Comparison of ENCODE assay signal across 9 mouse cellular contexts in the genomic region with DNA sequence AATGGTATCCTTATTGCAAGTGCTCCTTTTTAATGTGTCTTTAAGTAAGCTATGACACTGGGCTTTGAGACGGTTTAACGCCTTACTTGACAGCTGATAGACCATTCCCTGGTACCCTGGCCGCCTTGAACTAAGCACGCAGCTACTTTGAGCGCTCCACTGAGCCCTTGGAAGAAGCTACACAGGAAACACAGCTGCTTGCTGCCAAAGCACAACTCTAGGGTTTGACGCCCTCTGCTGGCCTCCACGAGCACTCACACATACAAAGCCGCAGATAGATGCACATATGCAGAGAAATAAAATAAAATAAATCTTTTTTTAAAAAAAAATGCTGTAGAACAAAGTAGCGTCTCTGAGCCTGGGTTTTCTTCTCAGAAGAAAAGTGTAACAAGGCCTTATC. TPM values are rescaled to one million over a fixed set of nuclear protein-coding genes. Genes with fewer than 3 reads are reported as not detected.
A peak's percentile ranks its signal among the peaks of the same experiment; 100 is the strongest.
DNase-seq lines count a peak whose midpoint lies in the region; ATAC-seq and TF ChIP-seq lines count a peak whose summit lies in the region.
"Had no signal": no experiment of that assay in that cellular context is flagged by ENCODE, and none has a peak within 500 bp of the region (broad histone marks: within the 10 kb centered on the region; RNA-seq: fewer than 3 reads in every experiment).

No protein-coding gene starts in this region.

- H3K9ac ChIP-seq in lung, embryonic 14.5 days, result no peak overlapping the region
- peak overlapping the region; percentile 54 for H3K9ac ChIP-seq in forebrain, postnatal 0 days

- peak; percentile 71 for DNase-seq in lung, embryonic 14.5 days
- no peak for DNase-seq in lung, postnatal 14 days
- peak; percentile 32 for DNase-seq in cerebellum, adult 8-10 months
- peak; percentile 87 for DNase-seq in forebrain, postnatal 0 days
- peak; percentile 58 for DNase-seq in midbrain, embryonic 10.5 days (ENCODE audit: low spot score)
- no peak for DNase-seq in T-cell, adult 2 months (ENCODE audit: low spot score)
- DNase-seq in gastrocnemius, postnatal 10 days, result no peak
- no peak for DNase-seq in adrenal gland, adult 18-20 months (ENCODE audit: low spot score in 2 of 2)

- WGBS in lung, embryonic 14.5 days, result 16% methylated on average over 9 of the region's 9 CpGs
- WGBS in forebrain, postnatal 0 days, result 18% methylated on average over 9 of the region's 9 CpGs
- WGBS in midbrain, embryonic 10.5 days, result 16% methylated on average over 9 of the region's 9 CpGs

- H3K4me1 ChIP-seq in lung, embryonic 14.5 days (ENCODE audit: insufficient read depth), result no peaks in the 10 kb centered on the region
- no peaks in the 10 kb centered on the region for H3K4me1 ChIP-seq in forebrain, postnatal 0 days (ENCODE audit: insufficient read depth)
- H3K4me1 ChIP-seq in midbrain, embryonic 10.5 days, result peaks cover 11% of the 10 kb centered on the region

- ATAC-seq in lung, embryonic 14.5 days (ENCODE audit: insufficient read depth), result no peak
- peak; percentile 77 for ATAC-seq in forebrain, postnatal 0 days

- TF ChIP-seq CTCF in lung, embryonic 14.5 days (IDR thresholded peaks at IDR 0.05; ENCODE audit: low read depth), result peak; percentile 63
- TF ChIP-seq CTCF in forebrain, postnatal 0 days (IDR thresholded peaks at IDR 0.05; ENCODE audit: low read depth), result peak; percentile 73

- H3K36me3 ChIP-seq in lung, embryonic 14.5 days (ENCODE audit: insufficient read depth), result no peaks in the 10 kb centered on the region
- no peaks in the 10 kb centered on the region for H3K36me3 ChIP-seq in forebrain, postnatal 0 days (ENCODE audit: insufficient read depth)
- no peaks in the 10 kb centered on the region for H3K36me3 ChIP-seq in midbrain, embryonic 10.5 days

- H3K27me3 ChIP-seq in lung, embryonic 14.5 days (ENCODE audit: insufficient read depth, low read length), result no peaks in the 10 kb centered on the region
- no peaks in the 10 kb centered on the region for H3K27me3 ChIP-seq in forebrain, postnatal 0 days (ENCODE audit: insufficient read depth, low read length)
- no peaks in the 10 kb centered on the region for H3K27me3 ChIP-seq in midbrain, embryonic 10.5 days (ENCODE audit: low read depth, poor library complexity, severe bottlenecking)

- H3K4me3 ChIP-seq in lung, embryonic 14.5 days (ENCODE audit: low read depth, low read length), result no peak overlapping the region
- H3K4me3 ChIP-seq in forebrain, postnatal 0 days (ENCODE audit: low read depth, low read length), result peak overlapping the region; percentile 32
- H3K4me3 ChIP-seq in midbrain, embryonic 10.5 days, result peak overlapping the region; percentile 52

- H3K4me2 ChIP-seq in lung, embryonic 14.5 days, result peak overlapping the region; percentile 51
- peak overlapping the region; percentile 54 for H3K4me2 ChIP-seq in forebrain, postnatal 0 days (ENCODE audit: low read depth)

- H3K27ac ChIP-seq in lung, embryonic 14.5 days (ENCODE audit: low read depth), result no peak overlapping the region
- H3K27ac ChIP-seq in forebrain, postnatal 0 days (ENCODE audit: low read depth, low read length), result peak overlapping the region; percentile 83
- peak overlapping the region; percentile 70 for H3K27ac ChIP-seq in midbrain, embryonic 10.5 days (replicated peaks)

- no peaks in the 10 kb centered on the region for H3K9me3 ChIP-seq in lung, embryonic 14.5 days (ENCODE audit: low read depth, low read length)
- H3K9me3 ChIP-seq in forebrain, postnatal 0 days (ENCODE audit: low read length), result no peaks in the 10 kb centered on the region
- no peaks in the 10 kb centered on the region for H3K9me3 ChIP-seq in midbrain, embryonic 10.5 days (replicated peaks)

RNA-seq across cellular contexts. Expression of gene Pla2g5, which starts 4.0 kb away (rescaled TPM):
- 0.46 and 0.61 TPM in 2 replicates for polyA plus RNA-seq in lung, embryonic 14.5 days (2014; fragmentation: Nextera tagmentation; extraction: Ambion mirVana)
- 0.15 and 2.9 TPM in 2 replicates for total RNA-seq in forebrain, postnatal 0 days (2014; rRNA removed)
- polyA plus RNA-seq in forebrain, postnatal 0 days (2015; fragmentation: Nextera tagmentation; extraction: Ambion mirVana), result 1.1 and 1.5 TPM in 2 replicates
- 0.22 and 0.37 TPM in 2 replicates for polyA plus RNA-seq in midbrain, embryonic 10.5 days (2016; fragmentation: Nextera tagmentation; extraction: Ambion mirVana)
- 1 to 10 TPM; 2.3 to 5.6 TPM for total RNA-seq in gastrocnemius, postnatal 10 days (2021)
- 10 to 100 TPM; 10.7 to 22.4 TPM for total RNA-seq in adrenal gland, adult 18-20 months (2021)

RNA-seq across cellular contexts. Expression of gene Gm13030, which starts 14.5 kb away (rescaled TPM):
- polyA plus RNA-seq in lung, embryonic 14.5 days (2014; fragmentation: Nextera tagmentation; extraction: Ambion mirVana), result not detected in 2 replicates
- total RNA-seq in forebrain, postnatal 0 days (2014; rRNA removed), result not detected in 2 replicates
- polyA plus RNA-seq in forebrain, postnatal 0 days (2015; fragmentation: Nextera tagmentation; extraction: Ambion mirVana), result not detected in 2 replicates
- polyA plus RNA-seq in midbrain, embryonic 10.5 days (2016; fragmentation: Nextera tagmentation; extraction: Ambion mirVana), result not detected in 2 replicates
- total RNA-seq in gastrocnemius, postnatal 10 days (2021), result not detected
- total RNA-seq in adrenal gland, adult 18-20 months (2021), result not detected
- polyA plus RNA-seq: gonadal fat pad, adult 2 months had no signal

RNA-seq across cellular contexts. Expression of gene Pla2g2e, which starts 18.5 kb away (rescaled TPM):
- not detected in 2 replicates for polyA plus RNA-seq in lung, embryonic 14.5 days (2014; fragmentation: Nextera tagmentation; extraction: Ambion mirVana)
- total RNA-seq in forebrain, postnatal 0 days (2014; rRNA removed), result not detected in 2 replicates
- not detected in 2 replicates for polyA plus RNA-seq in forebrain, postnatal 0 days (2015; fragmentation: Nextera tagmentation; extraction: Ambion mirVana)
- polyA plus RNA-seq in midbrain, embryonic 10.5 days (2016; fragmentation: Nextera tagmentation; extraction: Ambion mirVana), result not detected in 2 replicates
- total RNA-seq in gastrocnemius, postnatal 10 days (2021), result not detected
- total RNA-seq in adrenal gland, adult 18-20 months (2021), result 1 to 10 TPM; 1.6 to 3.1 TPM

RNA-seq across cellular contexts. Expression of gene Otud3, which starts 54.5 kb away (rescaled TPM):
- polyA plus RNA-seq in lung, embryonic 14.5 days (2014; fragmentation: Nextera tagmentation; extraction: Ambion mirVana), result 3.0 and 3.2 TPM in 2 replicates
- total RNA-seq in forebrain, postnatal 0 days (2014; rRNA removed), result 10.5 and 13.1 TPM in 2 replicates
- polyA plus RNA-seq in forebrain, postnatal 0 days (2015; fragmentation: Nextera tagmentation; extraction: Ambion mirVana), result 2.6 and 2.8 TPM in 2 replicates
- 2.1 and 3.0 TPM in 2 replicates for polyA plus RNA-seq in midbrain, embryonic 10.5 days (2016; fragmentation: Nextera tagmentation; extraction: Ambion mirVana)
- 1 to 10 TPM; 7.0 to 7.4 TPM for total RNA-seq in gastrocnemius, postnatal 10 days (2021)
- 10 to 100 TPM; 12.3 to 13.1 TPM for total RNA-seq in adrenal gland, adult 18-20 months (2021)

Comparison
In these comparisons a context has a peak if more than half of its experiments do, and no peak if none do; other contexts are left out.
1. DNase-seq: peak in lung, embryonic 14.5 days (single experiment), cerebellum, adult 8-10 months (single experiment), forebrain, postnatal 0 days (single experiment) and midbrain, embryonic 10.5 days (single experiment); none in lung, postnatal 14 days (single experiment), T-cell, adult 2 months (single experiment), gastrocnemius, postnatal 10 days (single experiment) and adrenal gland, adult 18-20 months (0 of 2).